In genomic region chr11:116965061-116965460, GRCm38 (mm10) we compare ENCODE assay signal across 18 mouse cellular contexts. TPM values are rescaled to one million over a fixed set of nuclear protein-coding genes. Genes with fewer than 3 reads are reported as not detected.
DNase-seq lines count a peak whose midpoint lies in the region; ATAC-seq lines count a peak whose summit lies in the region.
"Had no signal": no experiment of that assay in that cellular context is flagged by ENCODE, and none has a peak within 500 bp of the region (broad histone marks: within the 10 kb centered on the region; RNA-seq: fewer than 3 reads in every experiment).

No protein-coding gene starts in this region.

- H3K27me3 ChIP-seq in forebrain, embryonic 13.5 days = no peaks in the 10 kb centered on the region
- H3K27me3 ChIP-seq in forebrain, embryonic 16.5 days (replicated peaks; ENCODE audit: control insufficient read depth, insufficient read depth, low read length) = no peaks in the 10 kb centered on the region
- no peaks in the 10 kb centered on the region for H3K27me3 ChIP-seq in neural tube, embryonic 13.5 days
- no peaks in the 10 kb centered on the region for H3K27me3 ChIP-seq in embryonic facial prominence, embryonic 13.5 days
- H3K27me3 ChIP-seq: limb, embryonic 12.5 days had no signal

- ATAC-seq in forebrain, embryonic 13.5 days = no peak
- ATAC-seq in forebrain, embryonic 16.5 days = no peak
- ATAC-seq in neural tube, embryonic 13.5 days (ENCODE audit: low read depth) = 0 out of 2 replicates have a peak, but pooled peaks have one; percentile 25
- ATAC-seq in embryonic facial prominence, embryonic 13.5 days (ENCODE audit: insufficient number of reproducible peaks, insufficient read depth, low FRiP score, low TSS enrichment, low read depth) = no peak
- ATAC-seq: forebrain, embryonic 14.5 days; liver, postnatal 0 days had no signal

- 0 out of 2 replicates have a peak overlapping the region, but pooled peaks have one; percentile 6 for H3K27ac ChIP-seq in forebrain, embryonic 13.5 days
- no peak overlapping the region for H3K27ac ChIP-seq in forebrain, embryonic 16.5 days (ENCODE audit: low read length)
- H3K27ac ChIP-seq in neural tube, embryonic 13.5 days (replicated peaks) = peak overlapping the region; percentile 67
- 0 out of 2 replicates have a peak overlapping the region, but pooled peaks have one; percentile 7 for H3K27ac ChIP-seq in embryonic facial prominence, embryonic 13.5 days
- H3K27ac ChIP-seq: limb, embryonic 12.5 days had no signal

- WGBS in forebrain, embryonic 13.5 days = 80% methylated on average over 7 of the region's 7 CpGs
- 74% methylated on average over 7 of the region's 7 CpGs for WGBS in forebrain, embryonic 16.5 days
- WGBS in neural tube, embryonic 13.5 days = 68% methylated on average over 7 of the region's 7 CpGs
- 31% methylated on average over 7 of the region's 7 CpGs for WGBS in embryonic facial prominence, embryonic 13.5 days

- H3K4me2 ChIP-seq in forebrain, embryonic 13.5 days = no peak overlapping the region
- no peak overlapping the region for H3K4me2 ChIP-seq in forebrain, embryonic 16.5 days (ENCODE audit: low read length)
- H3K4me2 ChIP-seq in neural tube, embryonic 13.5 days = no peak overlapping the region
- H3K4me2 ChIP-seq in embryonic facial prominence, embryonic 13.5 days = no peak overlapping the region
- H3K4me2 ChIP-seq: heart, embryonic 11.5 days; limb, embryonic 12.5 days had no signal

- no peaks in the 10 kb centered on the region for H3K9me3 ChIP-seq in forebrain, embryonic 13.5 days (replicated peaks)
- H3K9me3 ChIP-seq in forebrain, embryonic 16.5 days (ENCODE audit: control insufficient read depth, low read length) = no peaks in the 10 kb centered on the region
- H3K9me3 ChIP-seq in neural tube, embryonic 13.5 days = no peaks in the 10 kb centered on the region
- no peaks in the 10 kb centered on the region for H3K9me3 ChIP-seq in embryonic facial prominence, embryonic 13.5 days
- H3K9me3 ChIP-seq: limb, embryonic 12.5 days had no signal

- no peak overlapping the region for H3K4me3 ChIP-seq in forebrain, embryonic 13.5 days
- no peak overlapping the region for H3K4me3 ChIP-seq in forebrain, embryonic 16.5 days (replicated peaks; ENCODE audit: low read length)
- no peak overlapping the region for H3K4me3 ChIP-seq in neural tube, embryonic 13.5 days
- no peak overlapping the region for H3K4me3 ChIP-seq in embryonic facial prominence, embryonic 13.5 days
- H3K4me3 ChIP-seq: limb, embryonic 12.5 days; myocyte had no signal

- H3K9ac ChIP-seq in forebrain, embryonic 13.5 days = no peak overlapping the region
- no peak overlapping the region for H3K9ac ChIP-seq in forebrain, embryonic 16.5 days (replicated peaks; ENCODE audit: low read depth, low read length)
- 0 out of 2 replicates have a peak overlapping the region, but pooled peaks have one; percentile 34 for H3K9ac ChIP-seq in neural tube, embryonic 13.5 days
- no peak overlapping the region for H3K9ac ChIP-seq in embryonic facial prominence, embryonic 13.5 days
- H3K9ac ChIP-seq: liver, postnatal 0 days had no signal

- peaks cover 81% of the 10 kb centered on the region for H3K36me3 ChIP-seq in forebrain, embryonic 13.5 days (ENCODE audit: poor library complexity, severe bottlenecking)
- H3K36me3 ChIP-seq in forebrain, embryonic 16.5 days (ENCODE audit: control insufficient read depth, insufficient read depth) = peaks cover 22% of the 10 kb centered on the region
- H3K36me3 ChIP-seq in neural tube, embryonic 13.5 days = peaks cover 41% of the 10 kb centered on the region
- no peaks in the 10 kb centered on the region for H3K36me3 ChIP-seq in embryonic facial prominence, embryonic 13.5 days
- H3K36me3 ChIP-seq: limb, embryonic 12.5 days had no signal

- no peak for DNase-seq in neural tube, embryonic 10.5 days (ENCODE audit: extremely low spot score, low spot score)
- no peak for DNase-seq in frontal cortex, adult 2 months (ENCODE audit: extremely low spot score in 1 of 2, low spot score in 1 of 2)
- DNase-seq in thymus, postnatal 4 days = no peak
- DNase-seq in cerebellum, postnatal 10 days = no peak
- DNase-seq: cerebellum, adult 9-11 months; gastrocnemius, postnatal 10 days; kidney, adult 2 months; liver, postnatal 0 days; lung, postnatal 4 days; thymus, postnatal 36 days had no signal

- H3K4me1 ChIP-seq in forebrain, embryonic 13.5 days = peaks cover 7% of the 10 kb centered on the region; the same call in 1 of the 2 replicates
- no peaks in the 10 kb centered on the region for H3K4me1 ChIP-seq in forebrain, embryonic 16.5 days (replicated peaks; ENCODE audit: control insufficient read depth, insufficient read depth, low read length)
- peaks cover 73% of the 10 kb centered on the region for H3K4me1 ChIP-seq in neural tube, embryonic 13.5 days (replicated peaks)
- peaks cover 25% of the 10 kb centered on the region for H3K4me1 ChIP-seq in embryonic facial prominence, embryonic 13.5 days

RNA-seq across cellular contexts. Expression of gene Mgat5b, which starts 46.4 kb away (rescaled TPM):
- 18.5 and 19.8 TPM in 2 replicates for polyA plus RNA-seq in forebrain, embryonic 13.5 days (2015; fragmentation: Nextera tagmentation; extraction: Ambion mirVana)
- polyA plus RNA-seq in forebrain, embryonic 16.5 days (2015; fragmentation: Nextera tagmentation; extraction: Ambion mirVana) = 30.0 and 33.0 TPM in 2 replicates
- 28.4 and 28.5 TPM in 2 replicates for polyA plus RNA-seq in neural tube, embryonic 13.5 days (2015; fragmentation: Nextera tagmentation; extraction: Ambion mirVana)
- 1.7 and 3.3 TPM in 2 replicates for polyA plus RNA-seq in embryonic facial prominence, embryonic 13.5 days (2015; fragmentation: Nextera tagmentation; extraction: Ambion mirVana)
- polyA plus RNA-seq in frontal cortex, adult 2 months (2012; rRNA removed) = 60.5 and 69.0 TPM in 2 replicates
- polyA plus RNA-seq: liver, postnatal 0 days; myocyte had no signal
